Mouse (Mus musculus) E14TG2a.4 (cell line): ENCODE measurements around the gene Fgb.

ENCODE experiments used
- CTCF ChIP-seq: conservative IDR thresholded peaks from 2 replicates; pipeline ENCODE4 v1.5.1; 2014; ENCODE audit warnings: low read length
- NANOG ChIP-seq: IDR thresholded peaks from 2 replicates; pipeline ENCODE4 v1.6.1; 2014; ENCODE audit warnings: borderline replicate concordance, low read length, mixed read lengths
- POU5F1 ChIP-seq: IDR thresholded peaks from 2 replicates; pipeline ENCODE4 v1.6.1; 2014; ENCODE audit warnings: low read length, borderline replicate concordance

- TF ChIP-seq CTCF: no peak
- no peak for TF ChIP-seq POU5F1
- no peak for TF ChIP-seq NANOG
Observed at GRCm38 (mm10) chr3:83099139-83099538, 49.5 kb upstream of the Fgb start.
